Mouse (Mus musculus): Measurements from ENCODE around the gene Spdl1. TPM values are rescaled to one million over a fixed set of nuclear protein-coding genes. Genes with fewer than 3 reads are reported as not detected.

Gene Spdl1
- total RNA-seq (2014; rRNA removed; ENCODE audit: low replicate concordance) (2.4 and 3.1 TPM in 2 replicates), polyA plus RNA-seq (2015; fragmentation: Nextera tagmentation; extraction: Ambion mirVana) (3.8 and 3.9 TPM in 2 replicates)

DNA sequence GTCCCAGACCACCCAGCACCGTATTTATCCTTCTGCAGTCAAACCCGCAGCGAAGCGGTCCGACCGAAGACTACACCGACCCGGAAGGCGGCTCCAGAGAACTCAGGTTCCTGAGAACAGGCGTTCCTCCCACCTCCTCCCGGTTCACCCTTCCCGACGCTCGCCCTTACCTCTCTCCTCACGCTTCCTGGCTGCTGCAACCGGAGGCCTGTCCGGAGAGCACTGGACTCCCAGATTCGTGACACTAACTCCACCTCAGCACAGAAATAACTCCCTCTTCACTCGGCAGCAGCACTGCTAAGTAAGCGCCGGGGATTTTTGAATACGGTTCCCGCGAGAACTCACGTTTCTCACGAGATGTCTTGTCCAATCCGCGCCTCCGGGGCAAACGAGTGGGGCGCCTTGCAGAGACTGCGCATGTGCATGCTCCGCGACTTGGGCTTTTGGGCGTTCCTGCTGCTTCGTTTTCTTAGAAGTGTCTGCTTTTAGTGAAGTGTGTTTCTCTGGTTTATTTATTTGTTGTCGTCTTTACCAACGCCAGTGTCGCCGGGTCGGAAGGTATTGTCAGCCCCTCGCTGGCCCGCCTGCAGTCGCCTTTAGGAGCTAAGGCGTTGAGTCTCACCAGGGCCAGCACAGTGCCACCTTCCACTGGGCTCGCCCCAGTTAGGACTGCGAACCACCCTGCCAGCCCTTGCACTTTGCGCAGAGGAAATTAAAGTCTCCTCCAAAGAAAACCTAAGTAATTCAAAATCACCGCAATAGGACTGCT is at the start of gene Spdl1:
Spdl1 (minus strand) TSS at position 324 of the 769 bp plus-strand sequence.
- TF ChIP-seq CTCF (IDR thresholded peaks at IDR 0.05; ENCODE audit: low read depth): no peak
- peak; percentile 86 for TF ChIP-seq EP300 (IDR thresholded peaks at IDR 0.05; ENCODE audit: low read depth)
- Histone ChIP-seq H3K9me3 (replicated peaks; ENCODE audit: control insufficient read depth, low read length) (no peaks in the 10 kb centered on the region), H3K9ac (replicated peaks; ENCODE audit: low read depth, low read length) (peak within 1 kb of the TSS; percentile 60), H3K4me3 (ENCODE audit: low read depth, low read length) (peak within 1 kb of the TSS; percentile 82), H3K4me1 (ENCODE audit: control insufficient read depth, insufficient read depth) (peaks cover 6% of the 10 kb centered on the region), H3K36me3 (replicated peaks; ENCODE audit: control insufficient read depth, insufficient read depth, low read length) (peaks cover 17% of the 10 kb centered on the region), H3K27ac (ENCODE audit: low read depth) (peak within 1 kb of the TSS; percentile 68), H3K27me3 (ENCODE audit: control insufficient read depth, insufficient read depth, low read length) (no peaks in the 10 kb centered on the region), H3K4me2 (ENCODE audit: low read depth, low read length) (peak within 1 kb of the TSS; percentile 84)
- ATAC-seq (ENCODE audit: insufficient read depth, low read depth) (peak; percentile 98), DNase-seq (ENCODE audit: low spot score) (peak; percentile 95)
- WGBS: under 1% methylated on average over 49 of the region's 49 CpGs

DNA sequence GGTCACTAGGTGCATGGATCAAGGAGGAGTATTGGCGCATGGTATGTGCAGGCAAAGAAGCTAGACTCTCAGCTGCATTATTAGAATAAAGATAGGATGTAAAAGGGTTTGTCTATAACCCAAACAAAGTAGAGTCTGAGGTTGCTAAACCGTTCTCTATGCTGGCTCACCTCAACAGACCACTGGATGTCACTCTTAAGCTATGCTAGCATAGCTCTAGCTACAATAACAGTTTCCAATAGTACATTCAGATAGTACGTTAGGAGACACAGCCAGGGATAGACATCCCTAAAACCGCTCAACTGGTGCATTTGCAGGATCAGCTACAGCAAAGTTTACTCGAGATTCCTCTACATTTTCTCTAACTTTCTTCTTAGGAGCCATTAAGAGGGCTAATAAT is 48.1 kb upstream of the Spdl1 start:
- WGBS: 23% methylated on average over 5 of the region's 5 CpGs
- peak; percentile 79 for DNase-seq (ENCODE audit: low spot score)

DNA sequence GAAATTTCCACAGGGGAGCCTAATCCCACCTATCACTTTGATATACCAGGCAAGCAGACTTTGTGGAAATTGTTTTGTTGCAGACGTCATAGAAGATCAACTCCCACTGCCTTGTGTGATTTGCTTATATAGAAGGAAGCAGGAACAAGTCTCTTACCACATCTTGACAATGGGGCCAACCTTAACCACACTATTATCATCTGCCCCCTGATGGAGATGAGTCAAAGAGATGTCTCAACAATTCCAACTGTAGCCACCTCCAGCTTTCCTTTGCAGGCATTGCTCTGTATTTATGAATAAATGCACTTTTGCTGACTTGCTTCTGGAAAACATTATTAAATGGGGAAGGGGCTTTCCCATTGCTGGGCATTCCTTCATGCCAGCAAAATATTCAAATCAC is 46.2 kb upstream of the Spdl1 start:
- no peak overlapping the region for H3K9ac ChIP-seq (replicated peaks; ENCODE audit: low read depth, low read length)
- no peaks in the 10 kb centered on the region for H3K4me1 ChIP-seq (ENCODE audit: control insufficient read depth, insufficient read depth)
- no peaks in the 10 kb centered on the region for H3K9me3 ChIP-seq (replicated peaks; ENCODE audit: control insufficient read depth, low read length)
- TF ChIP-seq EP300 (IDR thresholded peaks at IDR 0.05; ENCODE audit: low read depth) (no peak), CTCF (IDR thresholded peaks at IDR 0.05; ENCODE audit: low read depth) (no peak)
- DNase-seq (ENCODE audit: low spot score) (no peak), ATAC-seq (ENCODE audit: insufficient read depth, low read depth) (no peak)
- no peaks in the 10 kb centered on the region for H3K27me3 ChIP-seq (ENCODE audit: control insufficient read depth, insufficient read depth, low read length)
- H3K4me2 ChIP-seq (ENCODE audit: low read depth, low read length): no peak overlapping the region
- no peak overlapping the region for H3K4me3 ChIP-seq (ENCODE audit: low read depth, low read length)
- no peaks in the 10 kb centered on the region for H3K36me3 ChIP-seq (replicated peaks; ENCODE audit: control insufficient read depth, insufficient read depth, low read length)
- no peak overlapping the region for H3K27ac ChIP-seq (ENCODE audit: low read depth)
- WGBS: 64% methylated on average over 1 of the region's 1 CpGs

More for the DNA sequence above, 48.1 kb upstream of the Spdl1 start:
- Histone ChIP-seq H3K4me2 (ENCODE audit: low read depth, low read length) (no peak overlapping the region), H3K9ac (replicated peaks; ENCODE audit: low read depth, low read length) (no peak overlapping the region), H3K27ac (ENCODE audit: low read depth) (no peak overlapping the region), H3K4me3 (ENCODE audit: low read depth, low read length) (no peak overlapping the region), H3K36me3 (replicated peaks; ENCODE audit: control insufficient read depth, insufficient read depth, low read length) (no peaks in the 10 kb centered on the region), H3K9me3 (replicated peaks; ENCODE audit: control insufficient read depth, low read length) (no peaks in the 10 kb centered on the region), H3K4me1 (ENCODE audit: control insufficient read depth, insufficient read depth) (no peaks in the 10 kb centered on the region), H3K27me3 (ENCODE audit: control insufficient read depth, insufficient read depth, low read length) (no peaks in the 10 kb centered on the region)
- TF ChIP-seq EP300 (IDR thresholded peaks at IDR 0.05; ENCODE audit: low read depth) (no peak), CTCF (IDR thresholded peaks at IDR 0.05; ENCODE audit: low read depth) (peak; percentile 86)
- ATAC-seq (ENCODE audit: insufficient read depth, low read depth): peak; percentile 53; the same call in 1 of the 2 replicates

DNA sequence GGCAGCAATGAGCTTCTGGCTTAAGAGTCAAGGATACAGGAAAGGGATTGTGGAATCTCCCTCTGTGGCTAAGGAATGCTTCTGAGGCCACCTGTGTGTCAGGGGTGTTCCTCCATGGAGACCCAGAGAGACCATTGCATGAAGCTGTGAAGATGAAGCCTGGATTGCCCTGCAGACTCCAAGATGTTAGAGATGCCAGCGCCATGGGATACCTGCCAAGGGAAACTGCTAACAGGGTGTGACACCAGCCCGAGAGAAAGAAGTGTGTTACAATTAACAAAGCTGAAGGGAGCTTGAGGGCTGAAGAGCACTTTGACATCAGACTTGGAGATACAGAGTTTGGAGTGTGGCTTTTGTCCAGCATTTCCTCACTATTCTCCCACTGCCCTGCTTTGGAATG is 40.4 kb upstream of the Spdl1 start:
- Histone ChIP-seq H3K36me3 (replicated peaks; ENCODE audit: control insufficient read depth, insufficient read depth, low read length) (no peaks in the 10 kb centered on the region), H3K4me2 (ENCODE audit: low read depth, low read length) (no peak overlapping the region), H3K4me3 (ENCODE audit: low read depth, low read length) (no peak overlapping the region), H3K9ac (replicated peaks; ENCODE audit: low read depth, low read length) (no peak overlapping the region), H3K27me3 (ENCODE audit: control insufficient read depth, insufficient read depth, low read length) (no peaks in the 10 kb centered on the region), H3K4me1 (ENCODE audit: control insufficient read depth, insufficient read depth) (no peaks in the 10 kb centered on the region; the same call in 1 of the 2 replicates), H3K27ac (ENCODE audit: low read depth) (no peak overlapping the region), H3K9me3 (replicated peaks; ENCODE audit: control insufficient read depth, low read length) (no peaks in the 10 kb centered on the region)
- TF ChIP-seq CTCF (IDR thresholded peaks at IDR 0.05; ENCODE audit: low read depth) (no peak), EP300 (IDR thresholded peaks at IDR 0.05; ENCODE audit: low read depth) (no peak)
- WGBS: 64% methylated on average over 2 of the region's 2 CpGs
- DNase-seq (ENCODE audit: low spot score) (no peak), ATAC-seq (ENCODE audit: insufficient read depth, low read depth) (no peak)

DNA sequence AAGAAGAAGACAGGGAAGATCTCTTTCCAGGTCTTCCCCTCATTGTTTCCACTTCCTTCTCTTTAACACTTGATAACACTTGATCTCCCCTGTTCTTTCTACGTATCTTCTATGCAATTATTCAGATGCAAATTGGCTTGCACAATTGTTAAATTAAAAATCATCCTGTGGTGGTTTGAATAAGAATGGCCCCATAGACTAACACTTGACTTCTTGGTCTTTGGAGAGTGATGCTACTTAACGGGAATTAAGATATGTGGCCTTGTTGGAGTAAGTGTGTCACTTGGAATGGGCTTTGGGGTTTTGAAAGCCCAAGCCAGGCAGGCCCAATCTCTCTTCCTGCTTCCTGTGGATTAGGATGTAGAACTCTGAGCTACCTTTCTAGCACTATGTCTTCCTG is 39.0 kb upstream of the Spdl1 start:
- Histone ChIP-seq H3K4me2 (ENCODE audit: low read depth, low read length) (no peak overlapping the region), H3K36me3 (replicated peaks; ENCODE audit: control insufficient read depth, insufficient read depth, low read length) (no peaks in the 10 kb centered on the region), H3K27ac (ENCODE audit: low read depth) (no peak overlapping the region), H3K27me3 (ENCODE audit: control insufficient read depth, insufficient read depth, low read length) (no peaks in the 10 kb centered on the region), H3K9me3 (replicated peaks; ENCODE audit: control insufficient read depth, low read length) (no peaks in the 10 kb centered on the region), H3K4me1 (ENCODE audit: control insufficient read depth, insufficient read depth) (no peaks in the 10 kb centered on the region; the same call in 1 of the 2 replicates), H3K9ac (replicated peaks; ENCODE audit: low read depth, low read length) (no peak overlapping the region), H3K4me3 (ENCODE audit: low read depth, low read length) (no peak overlapping the region)
- WGBS: 72% methylated on average over 2 of the region's 2 CpGs
- DNase-seq (ENCODE audit: low spot score): no peak
- no peak for ATAC-seq (ENCODE audit: insufficient read depth, low read depth)
- TF ChIP-seq EP300 (IDR thresholded peaks at IDR 0.05; ENCODE audit: low read depth): no peak
- no peak for TF ChIP-seq CTCF (IDR thresholded peaks at IDR 0.05; ENCODE audit: low read depth)

Data from heart, postnatal 0 days (tissue).